Mouse (Mus musculus) mammary gland, adult 2 months (tissue): Measurements from ENCODE around the gene Cpm. TPM values are rescaled to one million over a fixed set of nuclear protein-coding genes. Genes with fewer than 3 reads are reported as not detected.

Source experiments
- polyA plus RNA-seq: library from polyadenylated mRNA; depleted of rRNA; stranded (reverse); fragments of >200 nt; gene quantifications from 2 replicates; pipeline ENCODE4 v1.2.3, GENCODE M21; 2012; ENCODE audit warnings: low replicate concordance; rRNA removed

Cpm gene
- 4.4 and 5.5 TPM in 2 replicates for polyA plus RNA-seq

DNA sequence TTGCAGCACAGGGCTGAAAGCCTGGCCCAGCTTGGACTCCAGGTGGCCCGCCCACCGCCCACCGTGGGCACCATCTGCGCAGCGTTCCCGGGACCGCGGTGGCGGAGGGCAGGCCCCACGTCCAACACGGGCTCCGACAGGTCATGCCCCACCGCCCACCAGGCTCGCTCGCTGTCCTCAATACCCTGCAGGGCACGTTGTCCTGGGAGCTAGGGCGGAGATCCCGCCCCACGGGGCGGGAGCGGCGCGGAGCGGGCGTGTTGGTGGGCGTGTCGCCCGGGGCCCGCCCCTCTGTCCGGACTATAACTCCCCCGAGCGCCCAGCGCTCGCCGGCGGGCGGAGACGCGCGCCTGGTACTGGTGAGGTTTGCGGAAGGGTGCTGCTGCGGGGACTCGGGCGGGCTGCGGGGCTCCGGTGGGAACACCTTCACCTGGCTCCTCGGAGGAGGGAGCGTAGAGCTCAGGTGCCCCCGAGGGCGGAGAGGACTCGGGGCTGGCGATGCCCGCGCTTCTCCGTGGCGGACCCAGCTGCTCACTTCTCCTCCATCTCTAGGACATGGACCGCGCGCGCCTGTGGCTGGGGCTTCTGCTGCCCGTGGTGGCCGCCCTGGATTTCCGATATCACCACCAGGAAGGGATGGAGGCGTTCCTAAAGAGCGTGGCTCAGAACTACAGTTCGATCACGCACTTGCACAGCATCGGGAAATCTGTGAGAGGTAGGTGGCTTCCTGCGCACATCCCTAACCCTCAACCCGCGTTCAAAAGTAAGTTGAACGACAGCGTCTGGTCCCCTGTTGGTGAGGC lies at the start of gene Cpm:
Gene Cpm, plus strand, starts transcription at position 332 of the 803 bp plus-strand sequence.

DNA sequence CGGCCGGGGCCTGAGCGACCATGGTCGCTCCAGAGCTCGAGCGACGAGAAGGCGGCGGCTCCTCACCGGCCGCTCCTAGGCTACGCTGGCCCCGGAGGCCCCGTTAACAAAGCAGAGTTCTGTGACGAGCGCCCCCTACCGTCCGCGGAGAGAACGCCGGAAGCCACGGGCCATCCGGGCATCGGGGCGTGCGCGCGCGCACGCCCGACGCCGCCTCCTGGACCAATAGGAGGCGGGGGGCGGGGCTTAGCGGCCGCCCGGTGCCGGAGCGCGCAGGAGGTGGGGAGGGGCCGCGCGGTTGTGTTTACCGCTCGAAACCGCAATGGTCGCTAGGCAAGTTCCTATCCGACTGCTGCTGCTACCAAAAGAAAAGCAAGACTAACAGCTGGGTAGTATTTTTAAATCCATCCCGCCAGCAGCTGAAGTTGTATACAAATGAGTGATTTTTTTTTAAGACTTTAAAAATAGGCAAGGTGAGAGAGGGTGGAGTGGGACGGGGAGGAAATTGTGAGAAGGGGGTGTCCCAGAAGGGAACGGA lies 81.4 kb downstream of the Cpm start, which contains the start of gene Mdm2:
Gene Mdm2, minus strand, starts transcription at position 155 of the 538 bp plus-strand sequence.

Other genes with a start within 250 kb of the Cpm start
- 50.1 and 78.8 TPM in 2 replicates for gene Cpsf6, start 249.5 kb upstream of the Cpm start, polyA plus RNA-seq
- 23.4 and 48.7 TPM in 2 replicates for gene Mdm2, start 81.3 kb downstream of the Cpm start, polyA plus RNA-seq
- gene Slc35e3, start 116.9 kb downstream of the Cpm start, polyA plus RNA-seq = 12.5 and 13.4 TPM in 2 replicates
- 3.9 and 7.4 TPM in 2 replicates for gene Nup107, start 163.2 kb downstream of the Cpm start, polyA plus RNA-seq
- gene Rap1b, start 216.5 kb downstream of the Cpm start, polyA plus RNA-seq = 26.2 and 52.9 TPM in 2 replicates